Mouse (Mus musculus) embryonic facial prominence, embryonic 12.5 days (tissue): ENCODE measurements around the gene Tpcn1. TPM values are rescaled to one million over a fixed set of nuclear protein-coding genes. Genes with fewer than 3 reads are reported as not detected.

Experiments
- ATAC-seq: fragments of 200-750 bp; cut with Nextera tagmentation; 2 replicates; pipeline ENCODE4 v1.8.0; 2017; ENCODE audit not compliant: insufficient number of reproducible peaks, insufficient read depth, low FRiP score, low TSS enrichment
- H3K27ac ChIP-seq: fragments of 300-500 bp; sonication (generic); 2 replicates; pipeline ENCODE4 v1.5.1; 2016; ENCODE audit warnings: mild to moderate bottlenecking
- H3K27me3 ChIP-seq: fragments of 300-500 bp; sonication (generic); 2 replicates; pipeline ENCODE4 v1.6.1; 2016; ENCODE audit warnings: mild to moderate bottlenecking, moderate library complexity
- H3K36me3 ChIP-seq: fragments of 300-500 bp; sonication (generic); 2 replicates; pipeline ENCODE4 v1.6.1; 2016; ENCODE audit warnings: mild to moderate bottlenecking
- H3K4me1 ChIP-seq: fragments of 300-500 bp; sonication (generic); 2 replicates; pipeline ENCODE4 v1.6.1; 2016
- H3K4me2 ChIP-seq: fragments of 300-500 bp; sonication (generic); replicated peaks from 2 replicates; pipeline ENCODE4 v1.6.1; 2016; ENCODE audit warnings: mild to moderate bottlenecking, moderate library complexity
- H3K4me3 ChIP-seq: fragments of 300-500 bp; sonication (generic); 2 replicates; pipeline ENCODE4 v1.5.1; 2016; ENCODE audit warnings: mild to moderate bottlenecking
- H3K9ac ChIP-seq: fragments of 300-500 bp; sonication (generic); 2 replicates; pipeline ENCODE4 v1.6.1; 2016; ENCODE audit warnings: mild to moderate bottlenecking, moderate library complexity
- H3K9me3 ChIP-seq: fragments of 300-500 bp; sonication (generic); 2 replicates; pipeline ENCODE4 v1.6.1; 2016; ENCODE audit warnings: mild to moderate bottlenecking, moderate library complexity
- WGBS: fragments of 180-500 bp; shearing (Covaris S2); methylation state at CpG from one replicate; pipeline ENCODE4 v1.1.7; 2016; 5-methylcytosine and 5-hydroxymethylcytosine counted together
- polyA plus RNA-seq: library from polyadenylated mRNA; unstranded; fragments of >200 nt; fragmentation: Nextera tagmentation; extraction: Ambion mirVana; gene quantifications from 2 replicates; pipeline ENCODE4 v1.2.1, GENCODE M21; 2016

Gene Tpcn1
- polyA plus RNA-seq, 1 experiment from 2014 or later = 17.4 TPM

DNA sequence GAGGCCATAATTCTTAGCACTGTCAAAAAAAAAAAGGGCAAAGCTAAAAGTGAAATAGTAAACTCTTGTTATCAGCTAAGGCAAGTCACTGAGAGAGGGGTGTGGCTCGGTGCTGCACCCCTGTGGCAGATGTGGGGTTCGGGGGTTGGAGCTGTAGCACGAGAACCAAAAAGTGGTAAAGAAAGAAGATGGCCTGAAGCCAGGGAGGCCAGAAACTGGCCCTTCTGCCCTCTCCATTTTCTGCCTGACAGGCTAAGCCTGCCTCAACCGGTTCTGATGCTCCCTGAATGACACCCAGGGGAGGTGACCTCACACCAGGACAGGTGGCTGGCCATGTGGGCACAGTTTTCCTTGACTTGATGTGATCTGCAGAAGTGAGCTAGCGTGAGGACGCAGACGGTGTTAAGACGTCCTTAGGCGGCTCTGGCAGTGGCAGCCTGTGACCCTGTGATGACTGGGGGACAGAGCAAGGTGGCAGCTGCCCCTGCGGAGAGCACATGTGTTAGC lies 10.5 kb downstream of the Tpcn1 start:
- no peaks in the 10 kb centered on the region for H3K27me3 ChIP-seq
- WGBS = 35% methylated on average over 10 of the region's 10 CpGs
- peaks cover 34% of the 10 kb centered on the region for H3K4me1 ChIP-seq
- H3K9me3 ChIP-seq = no peaks in the 10 kb centered on the region
- no peak overlapping the region for H3K4me2 ChIP-seq
- no peak for ATAC-seq
- H3K4me3 ChIP-seq = no peak overlapping the region
- H3K27ac ChIP-seq = peak overlapping the region; percentile 80
- H3K36me3 ChIP-seq = peaks cover 12% of the 10 kb centered on the region
- H3K9ac ChIP-seq = no peak overlapping the region

DNA sequence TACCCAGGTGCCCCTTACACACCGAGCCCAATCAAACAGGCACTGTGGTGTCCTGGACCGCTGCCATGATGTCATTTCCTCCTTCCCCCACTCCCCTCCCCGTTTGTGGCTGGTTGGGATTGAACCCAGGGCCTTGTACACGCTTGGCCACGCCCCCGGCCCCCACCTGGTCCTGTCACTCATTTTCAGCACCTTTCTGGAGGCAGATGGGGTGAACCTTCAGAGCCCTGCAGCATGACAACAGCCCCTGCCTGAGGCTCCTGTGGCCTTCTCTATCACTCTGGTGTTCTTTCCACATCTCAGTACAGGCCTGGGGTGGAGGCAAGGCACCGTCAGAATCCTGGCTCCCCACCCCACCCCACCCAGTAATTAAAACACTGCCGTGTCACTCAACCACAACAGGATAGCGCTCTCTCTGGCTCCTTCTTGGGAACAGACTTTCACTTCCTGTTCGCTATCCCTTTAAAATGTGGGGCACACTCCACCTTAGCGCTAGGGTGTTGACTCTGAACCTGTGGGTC lies 11.6 kb downstream of the Tpcn1 start:
- H3K9me3 ChIP-seq = no peaks in the 10 kb centered on the region
- H3K4me3 ChIP-seq = no peak overlapping the region
- H3K4me1 ChIP-seq = peaks cover 34% of the 10 kb centered on the region
- 74% methylated on average over 11 of the region's 11 CpGs for WGBS
- ATAC-seq = no peak
- no peak overlapping the region for H3K27ac ChIP-seq
- H3K9ac ChIP-seq = no peak overlapping the region
- H3K27me3 ChIP-seq = no peaks in the 10 kb centered on the region
- peaks cover 2% of the 10 kb centered on the region for H3K36me3 ChIP-seq
- no peak overlapping the region for H3K4me2 ChIP-seq

DNA sequence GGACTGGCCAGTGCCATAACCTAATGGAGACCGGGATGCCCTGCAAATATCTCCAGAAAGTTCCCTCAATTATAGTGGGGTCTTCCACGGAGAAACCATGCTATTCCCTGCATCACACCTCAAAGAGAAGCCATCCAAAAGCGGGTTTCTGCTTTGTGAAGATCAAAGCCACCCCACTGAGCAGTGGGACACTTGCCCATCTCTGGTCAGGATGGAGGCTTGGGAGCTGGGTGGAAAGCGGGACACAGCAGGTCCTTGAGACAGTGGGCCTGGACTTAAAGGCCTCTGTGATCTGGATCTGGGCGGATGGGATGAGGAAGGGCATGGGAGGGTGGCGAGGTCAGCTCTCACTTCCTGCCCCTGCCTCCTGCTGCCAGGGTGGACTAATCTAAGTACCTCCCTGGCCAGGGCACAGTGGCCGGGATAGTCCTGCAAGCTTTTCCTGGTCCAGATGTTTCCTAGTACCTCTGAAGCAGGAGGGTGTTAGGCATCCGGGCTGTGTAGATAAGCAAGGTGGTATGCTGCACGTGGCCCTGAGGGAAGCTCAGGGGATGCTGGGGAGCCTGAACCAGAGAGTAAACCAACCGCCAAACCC lies 13.9 kb downstream of the Tpcn1 start:
- H3K4me1 ChIP-seq = peaks cover 33% of the 10 kb centered on the region
- H3K9me3 ChIP-seq = no peaks in the 10 kb centered on the region
- no peak overlapping the region for H3K9ac ChIP-seq
- ATAC-seq = no peak
- 0 out of 2 replicates have a peak overlapping the region, but pooled peaks have one; percentile 30 for H3K27ac ChIP-seq
- no peak overlapping the region for H3K4me3 ChIP-seq
- no peaks in the 10 kb centered on the region for H3K36me3 ChIP-seq
- 75% methylated on average over 10 of the region's 10 CpGs for WGBS
- H3K27me3 ChIP-seq = no peaks in the 10 kb centered on the region
- H3K4me2 ChIP-seq = no peak overlapping the region

DNA sequence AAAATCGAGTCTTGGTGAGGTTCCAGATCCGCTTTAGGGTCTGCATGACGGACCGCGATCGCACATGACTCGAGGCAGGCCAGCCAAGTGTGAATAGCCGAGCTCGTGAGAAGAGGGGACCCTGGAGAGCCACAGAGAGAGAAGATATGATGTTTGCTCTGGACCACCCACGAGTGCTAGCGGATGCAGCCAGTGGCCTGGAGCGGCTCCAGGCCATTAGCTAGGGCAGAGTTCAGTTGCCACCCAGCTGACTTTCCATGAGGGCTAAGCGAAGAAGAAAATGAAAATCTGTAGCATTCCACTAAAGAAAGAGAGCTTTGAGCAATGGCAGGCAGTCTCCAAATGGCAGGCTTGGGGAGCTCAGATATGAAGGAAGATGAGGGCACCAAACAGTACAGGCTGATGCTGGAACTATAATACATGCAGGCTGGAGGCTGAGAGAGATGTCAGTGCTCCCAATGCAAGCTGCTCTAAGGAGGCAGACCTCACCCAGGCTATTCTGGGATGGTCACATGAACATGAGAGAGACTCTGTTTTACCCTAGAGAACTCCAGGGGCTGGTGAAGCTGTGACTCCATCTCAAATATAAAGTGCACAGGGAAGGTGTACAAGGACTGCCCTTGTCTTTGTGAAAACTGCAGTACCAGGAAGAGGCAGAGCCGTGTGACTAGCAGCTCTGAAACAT lies 17.3 kb downstream of the Tpcn1 start:
- Histone ChIP-seq H3K9ac (no peak overlapping the region; the same call in 1 of the 2 replicates), H3K27ac (no peak overlapping the region), H3K4me3 (no peak overlapping the region), H3K27me3 (no peaks in the 10 kb centered on the region), H3K4me2 (no peak overlapping the region), H3K4me1 (peaks cover 38% of the 10 kb centered on the region), H3K9me3 (no peaks in the 10 kb centered on the region), H3K36me3 (no peaks in the 10 kb centered on the region)
- no peak for ATAC-seq
- 53% methylated on average over 14 of the region's 14 CpGs for WGBS

DNA sequence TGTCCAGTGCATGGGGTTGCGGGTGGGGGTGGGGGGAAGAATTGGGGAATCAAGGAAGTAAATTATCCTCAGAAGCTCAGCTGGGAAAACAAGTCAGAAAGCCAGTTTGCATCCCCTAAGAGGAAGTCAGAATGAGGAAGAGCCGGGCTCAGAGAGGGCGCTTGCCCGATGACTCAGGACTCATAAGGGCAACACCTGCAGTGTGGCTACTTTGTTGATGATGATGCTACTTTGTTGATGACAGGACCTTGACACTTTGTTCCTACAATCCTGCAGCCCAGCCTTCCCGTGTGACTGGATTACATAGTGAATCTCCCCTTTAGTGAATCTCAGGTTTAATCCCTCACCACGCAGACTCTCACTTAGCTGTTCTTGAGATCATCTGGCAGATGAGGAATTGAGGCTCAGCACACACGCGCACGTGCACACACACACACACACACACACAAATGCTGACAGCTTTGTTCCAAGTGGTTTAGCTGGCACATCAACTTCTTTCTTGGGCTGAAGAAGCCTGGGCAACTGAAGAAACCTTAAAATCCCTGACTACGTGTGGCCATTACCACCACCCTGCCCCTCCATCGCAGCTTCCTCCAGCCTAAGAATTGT lies 18.1 kb downstream of the Tpcn1 start:
- WGBS = 86% methylated on average over 11 of the region's 11 CpGs
- Histone ChIP-seq H3K36me3 (no peaks in the 10 kb centered on the region), H3K9ac (no peak overlapping the region), H3K9me3 (no peaks in the 10 kb centered on the region), H3K4me2 (no peak overlapping the region), H3K27me3 (no peaks in the 10 kb centered on the region), H3K4me1 (peaks cover 46% of the 10 kb centered on the region), H3K4me3 (no peak overlapping the region), H3K27ac (no peak overlapping the region)
- no peak for ATAC-seq

DNA sequence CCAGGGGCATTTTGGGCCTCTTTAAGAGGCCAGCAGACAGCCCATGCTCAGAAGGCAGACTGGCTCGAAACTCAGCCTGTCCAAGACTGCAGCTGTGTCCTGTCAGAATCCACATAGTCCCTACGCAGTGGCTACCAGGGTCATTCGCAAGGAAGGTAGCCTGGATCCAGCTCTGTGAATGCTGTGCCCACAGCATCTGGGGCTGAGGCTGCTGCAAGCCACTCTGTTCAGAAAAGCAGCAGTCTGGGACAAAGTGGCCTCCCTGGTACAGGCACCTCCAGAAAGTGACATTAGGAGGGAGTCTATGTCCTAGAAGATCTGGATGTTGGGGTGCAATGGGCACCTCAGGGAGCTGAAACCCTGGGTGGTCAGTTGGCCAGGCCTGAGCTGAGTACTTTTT lies 18.7 kb downstream of the Tpcn1 start:
- 94% methylated on average over 3 of the region's 3 CpGs for WGBS
- Histone ChIP-seq H3K4me2 (no peak overlapping the region), H3K27ac (no peak overlapping the region), H3K27me3 (no peaks in the 10 kb centered on the region), H3K4me1 (peaks cover 52% of the 10 kb centered on the region), H3K4me3 (no peak overlapping the region), H3K9me3 (no peaks in the 10 kb centered on the region), H3K36me3 (no peaks in the 10 kb centered on the region), H3K9ac (no peak overlapping the region)
- no peak for ATAC-seq

DNA sequence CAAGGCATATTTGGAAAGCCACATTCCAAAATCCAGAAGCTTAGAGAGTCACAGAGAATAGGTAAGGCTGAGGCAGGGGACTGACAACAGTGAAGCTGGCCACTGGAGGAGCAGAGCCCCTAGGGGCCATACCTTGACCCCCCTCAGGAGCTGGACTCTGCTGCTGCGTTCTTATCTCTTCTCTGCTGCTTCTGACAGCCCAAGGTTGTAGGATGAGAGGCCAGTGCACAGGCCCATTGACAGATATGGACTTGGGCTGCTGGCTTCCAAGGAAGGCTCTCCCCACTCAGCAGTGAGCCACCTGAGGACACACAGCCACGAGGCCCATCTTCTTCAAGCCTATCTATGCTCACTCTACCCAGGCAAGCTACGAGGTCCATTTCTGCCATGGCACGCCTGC lies 19.5 kb downstream of the Tpcn1 start:
- WGBS = 77% methylated on average over 4 of the region's 4 CpGs
- H3K36me3 ChIP-seq = no peaks in the 10 kb centered on the region
- no peaks in the 10 kb centered on the region for H3K9me3 ChIP-seq
- no peak overlapping the region for H3K4me3 ChIP-seq
- no peak overlapping the region for H3K4me2 ChIP-seq
- H3K4me1 ChIP-seq = peaks cover 59% of the 10 kb centered on the region
- no peak for ATAC-seq
- no peaks in the 10 kb centered on the region for H3K27me3 ChIP-seq
- H3K9ac ChIP-seq = no peak overlapping the region
- peak overlapping the region; percentile 91 for H3K27ac ChIP-seq

DNA sequence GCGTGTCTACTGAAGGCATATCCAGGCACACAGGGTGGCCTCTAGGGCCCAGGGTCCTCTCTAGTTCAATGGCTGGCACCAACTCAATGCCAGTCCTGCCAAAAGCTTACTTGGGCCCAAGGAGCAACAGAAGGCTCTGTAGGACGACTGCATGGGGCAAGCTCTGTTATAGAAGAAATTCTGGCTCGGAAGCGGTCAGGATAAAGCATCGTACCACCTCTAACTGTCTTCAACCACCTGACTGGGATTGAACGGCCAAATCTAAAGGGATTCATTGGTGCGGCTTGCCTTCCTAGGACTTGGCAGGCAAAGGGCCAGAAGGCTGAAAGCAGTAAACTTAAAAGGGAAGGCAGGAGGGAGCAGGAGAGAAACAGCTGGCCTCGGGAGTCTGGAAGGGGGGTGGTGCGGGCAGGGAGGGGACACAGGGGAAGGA lies 20.1 kb downstream of the Tpcn1 start:
- peak overlapping the region; percentile 91 for H3K27ac ChIP-seq
- no peak for ATAC-seq
- no peaks in the 10 kb centered on the region for H3K9me3 ChIP-seq
- peak overlapping the region; percentile 4; the same call in 1 of the 2 replicates for H3K9ac ChIP-seq
- H3K4me1 ChIP-seq = peaks cover 65% of the 10 kb centered on the region
- H3K27me3 ChIP-seq = no peaks in the 10 kb centered on the region
- no peaks in the 10 kb centered on the region for H3K36me3 ChIP-seq
- 62% methylated on average over 9 of the region's 9 CpGs for WGBS
- no peak overlapping the region for H3K4me2 ChIP-seq
- H3K4me3 ChIP-seq = no peak overlapping the region

DNA sequence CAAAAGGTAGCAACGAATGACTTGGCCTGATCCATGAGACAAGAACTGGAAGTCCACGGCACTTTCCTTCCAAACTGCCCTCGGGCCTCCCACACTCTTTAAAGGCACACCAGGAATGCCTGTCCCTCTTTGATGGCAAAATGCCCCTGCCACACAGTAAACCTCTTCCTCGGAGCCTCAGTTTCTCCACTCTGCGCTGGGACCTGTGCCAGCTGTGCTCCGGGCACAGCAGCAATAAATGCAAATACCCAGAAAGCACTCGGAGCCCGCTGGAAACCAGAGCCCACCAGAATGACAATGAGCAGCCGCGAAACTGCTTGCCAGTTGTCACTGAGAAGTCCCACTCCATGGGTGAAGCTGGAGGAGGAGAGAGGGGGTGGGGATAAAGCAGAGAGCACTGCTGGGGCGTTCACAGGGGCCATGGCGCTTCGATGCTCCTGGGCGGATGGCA lies 20.7 kb downstream of the Tpcn1 start:
- H3K9ac ChIP-seq = peak overlapping the region; percentile 4; the same call in 1 of the 2 replicates
- no peaks in the 10 kb centered on the region for H3K27me3 ChIP-seq
- peaks cover 71% of the 10 kb centered on the region for H3K4me1 ChIP-seq
- no peak overlapping the region for H3K4me2 ChIP-seq
- WGBS = 44% methylated on average over 14 of the region's 14 CpGs
- H3K9me3 ChIP-seq = no peaks in the 10 kb centered on the region
- H3K4me3 ChIP-seq = no peak overlapping the region
- H3K27ac ChIP-seq = peak overlapping the region; percentile 91
- no peaks in the 10 kb centered on the region for H3K36me3 ChIP-seq
- no peak for ATAC-seq

DNA sequence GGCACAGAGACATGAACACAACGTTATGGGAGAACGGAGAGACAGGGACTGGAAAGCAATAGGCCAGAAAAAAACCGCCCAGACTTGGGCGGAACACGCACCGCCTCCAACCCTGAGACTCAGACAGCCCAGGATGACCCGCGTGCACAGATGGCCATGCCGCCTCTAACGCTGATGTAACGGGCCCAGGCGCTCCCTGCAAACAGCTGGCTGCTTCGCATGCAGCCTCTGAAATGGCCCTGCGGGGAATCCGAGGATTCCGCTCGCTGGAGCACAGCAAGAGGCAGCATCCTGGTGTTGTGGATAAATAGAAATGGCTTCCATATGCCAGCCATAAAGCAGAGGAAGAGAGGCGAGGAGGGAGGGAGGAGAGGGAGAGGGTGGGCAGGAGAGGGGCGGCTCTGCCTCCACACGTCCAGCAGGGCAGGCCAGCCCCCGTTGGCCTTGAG lies 21.2 kb downstream of the Tpcn1 start:
- H3K4me3 ChIP-seq = no peak overlapping the region
- H3K4me2 ChIP-seq = peak overlapping the region; percentile 0; the same call in 1 of the 2 replicates
- ATAC-seq = no peak
- no peaks in the 10 kb centered on the region for H3K27me3 ChIP-seq
- H3K9me3 ChIP-seq = no peaks in the 10 kb centered on the region
- H3K4me1 ChIP-seq = peaks cover 74% of the 10 kb centered on the region
- no peaks in the 10 kb centered on the region for H3K36me3 ChIP-seq
- H3K9ac ChIP-seq = no peak overlapping the region
- WGBS = 11% methylated on average over 21 of the region's 21 CpGs
- H3K27ac ChIP-seq = peak overlapping the region; percentile 91

DNA sequence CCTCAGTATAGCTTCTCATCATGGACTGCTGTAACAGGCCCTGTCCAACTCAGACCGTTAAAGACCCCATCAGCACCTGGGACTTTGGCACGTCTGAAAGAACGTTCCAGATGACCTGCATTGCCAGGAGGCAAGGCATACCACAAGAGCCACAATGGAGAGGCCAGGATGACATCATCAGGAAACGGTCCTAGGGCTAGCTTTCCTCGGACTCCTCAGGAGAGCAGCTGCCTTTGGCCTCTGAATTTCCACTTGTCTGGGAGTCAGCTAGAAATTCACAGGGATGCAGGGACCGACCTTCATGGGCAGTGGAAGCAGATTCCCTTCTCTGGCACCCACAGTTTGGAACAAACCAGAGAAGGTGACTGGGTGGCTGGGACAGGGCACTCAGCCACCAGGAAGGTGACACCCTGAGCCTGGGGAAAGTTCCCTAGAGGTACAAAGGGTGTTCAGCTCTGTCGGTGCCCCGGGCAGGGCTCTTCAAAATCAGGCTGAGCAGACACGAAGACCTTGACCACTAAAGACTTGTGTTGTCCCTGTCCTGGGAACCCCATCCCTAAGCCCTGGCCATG lies 21.7 kb downstream of the Tpcn1 start:
- Histone ChIP-seq H3K27ac (peak overlapping the region; percentile 91), H3K36me3 (no peaks in the 10 kb centered on the region), H3K27me3 (no peaks in the 10 kb centered on the region), H3K4me1 (peaks cover 74% of the 10 kb centered on the region), H3K4me2 (peak overlapping the region; percentile 0; the same call in 1 of the 2 replicates), H3K9ac (no peak overlapping the region), H3K4me3 (no peak overlapping the region), H3K9me3 (no peaks in the 10 kb centered on the region)
- ATAC-seq = no peak
- WGBS = 48% methylated on average over 9 of the region's 9 CpGs
